Mouse (Mus musculus) CH12.LX (cell line): Measurements from ENCODE around the gene Naaladl1.

Experiments
- CHD2 ChIP-seq: IDR thresholded peaks from 2 replicates; pipeline ENCODE4 v1.6.1; 2011; ENCODE audit warnings: low read length, improper control_type of control experiment
- CTCF ChIP-seq, 2 experiments: IDR thresholded peaks in 1 of 2; conservative IDR thresholded peaks in 1 of 2; 2 replicates each; pipeline ENCODE4 v1.5.1; 2011 to 2012; ENCODE audit warnings: low read depth in 2 of 2, low read length in 2 of 2, improper control_type of control experiment in 1 of 2, inconsistent platforms in 1 of 2, mild to moderate bottlenecking in 1 of 2, moderate library complexity in 1 of 2
- E2F4 ChIP-seq: IDR thresholded peaks from 2 replicates; pipeline ENCODE4 v1.6.1; 2011; ENCODE audit warnings: low read depth, low read length, improper control_type of control experiment; ENCODE audit not compliant: insufficient replicate concordance
- ELF1 ChIP-seq: IDR thresholded peaks from 2 replicates; pipeline ENCODE4 v1.6.1; 2014; ENCODE audit warnings: low read depth, mild to moderate bottlenecking, inconsistent platforms, low read length, improper control_type of control experiment
- HCFC1 ChIP-seq: IDR thresholded peaks from 2 replicates; pipeline ENCODE4 v1.6.1; 2012; ENCODE audit warnings: low read depth, mild to moderate bottlenecking, inconsistent platforms, low read length, improper control_type of control experiment
- POLR2A ChIP-seq: IDR thresholded peaks from 2 replicates; pipeline ENCODE4 v1.6.1; 2011; ENCODE audit warnings: low read depth, mild to moderate bottlenecking, improper control_type of control experiment, low read length
- UBTF ChIP-seq: IDR thresholded peaks from 2 replicates; pipeline ENCODE4 v1.6.1; 2012; ENCODE audit warnings: low read depth, mild to moderate bottlenecking, inconsistent platforms, low read length, improper control_type of control experiment, moderate library complexity
- USF1 ChIP-seq: IDR thresholded peaks from 2 replicates; pipeline ENCODE4 v1.6.1; 2014; ENCODE audit warnings: low read depth, mild to moderate bottlenecking, inconsistent platforms, low read length, improper control_type of control experiment

DNA sequence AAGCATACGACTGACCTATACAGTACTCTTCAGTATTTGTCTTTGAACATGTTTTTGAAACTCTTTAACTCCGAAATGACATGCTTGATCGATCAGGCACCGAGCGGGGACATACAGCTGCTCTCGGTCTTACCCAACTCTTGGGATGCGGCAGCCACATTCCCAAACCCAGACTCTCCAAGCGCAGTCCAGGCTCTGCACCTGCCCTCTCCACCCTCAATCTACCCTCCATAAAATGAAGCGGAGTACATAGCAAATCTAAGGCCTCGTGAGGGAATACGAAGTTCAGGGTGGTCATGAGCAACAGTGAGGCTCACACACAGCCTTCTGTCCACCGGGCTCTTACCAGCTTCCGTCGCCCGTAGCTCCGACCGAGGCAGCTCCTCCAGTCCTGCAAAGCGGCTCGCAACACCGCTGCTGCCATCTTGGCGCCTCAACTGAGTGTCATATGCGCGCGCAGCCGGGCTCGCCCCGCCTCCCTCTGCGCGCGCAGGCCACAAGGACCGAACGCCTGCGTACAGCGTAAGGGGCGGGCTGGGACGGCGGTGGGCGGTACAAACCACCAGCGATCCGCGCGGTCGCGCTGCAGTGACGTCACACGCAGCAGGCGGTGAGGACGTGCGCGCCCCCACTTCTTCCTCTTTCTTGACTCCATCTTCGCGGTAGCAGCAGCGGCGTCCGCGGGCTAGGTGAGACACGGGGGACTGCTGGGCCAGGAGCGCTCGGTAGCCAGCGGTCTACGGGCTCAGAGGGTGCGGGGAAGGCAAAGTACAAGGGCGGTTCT is 48.1 kb upstream of the Naaladl1 start, which contains the start of the genes Mrpl49 and Fau:
- TF ChIP-seq USF1 (no peak; the same call in 1 of the 2 replicates), UBTF (no peak), HCFC1 (peak; percentile 93), POLR2A (peak; percentile 98), CTCF (conservative IDR thresholded peaks at IDR 0.05 in 1 of 2, IDR thresholded peaks at IDR 0.05 in 1 of 2; ENCODE audit: low read depth in 2 of 2, low read length in 2 of 2) (no peak), E2F4 (peak; percentile 68; the same call in 1 of the 2 replicates), ELF1 (peak; percentile 90), CHD2 (no peak)
